Mouse (Mus musculus) cerebellum, adult 8-10 months (tissue): ENCODE measurements at regions not wholly inside any gene's neighbourhood (a gene's known extent, or its start where the extent isn't known, plus 50 kb on each side); places are given as distances from the start of the nearest gene placed in this dataset.

Experiments used
- DNase-seq: peaks from one replicate; pipeline ENCODE4 v3.0.0; 2022

GRCm38 (mm10) chr3:41472586-41472985 lies 82.9 kb upstream of the Jade1 start:
- DNase-seq: no peak

DNA sequence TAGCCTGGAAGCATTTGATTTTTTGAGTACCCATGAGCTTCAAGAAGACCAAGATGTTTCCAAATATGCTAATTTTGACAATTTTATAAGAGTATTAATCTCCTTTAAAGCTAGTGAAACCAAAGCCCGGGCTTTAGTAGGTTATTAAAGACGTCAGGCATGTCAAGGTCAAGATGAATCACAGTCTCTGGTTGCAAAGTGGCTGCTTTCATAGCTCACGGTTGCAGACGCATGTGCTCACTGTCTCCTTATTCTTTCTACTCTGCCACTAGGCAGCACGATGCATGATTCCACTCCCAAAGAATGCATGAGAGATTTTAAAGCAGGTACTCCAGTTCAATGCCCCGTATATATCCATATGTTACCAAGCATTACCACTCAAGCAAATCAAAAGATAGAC lies 86.4 kb upstream of the Jade1 start:
- DNase-seq: no peak

DNA sequence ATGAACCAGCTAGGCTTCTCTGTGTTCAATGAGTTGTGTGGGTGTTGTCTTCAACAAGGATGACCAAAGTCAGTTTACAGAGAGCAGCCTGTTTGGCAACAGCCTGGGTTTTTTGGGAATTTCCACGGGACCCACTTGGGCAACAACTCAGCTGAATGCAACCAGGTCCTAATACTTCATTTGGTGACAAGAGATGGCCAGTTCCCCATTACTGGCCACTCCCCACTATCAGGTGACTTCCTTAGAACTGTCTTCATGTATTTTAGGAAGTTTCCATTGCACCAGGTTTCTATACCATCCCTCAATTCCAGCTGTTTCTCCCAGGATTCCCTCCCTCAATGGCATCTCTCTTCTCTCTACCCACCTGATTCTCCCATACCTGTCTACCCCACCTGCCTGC lies 87.7 kb upstream of the Jade1 start:
- DNase-seq: no peak

DNA sequence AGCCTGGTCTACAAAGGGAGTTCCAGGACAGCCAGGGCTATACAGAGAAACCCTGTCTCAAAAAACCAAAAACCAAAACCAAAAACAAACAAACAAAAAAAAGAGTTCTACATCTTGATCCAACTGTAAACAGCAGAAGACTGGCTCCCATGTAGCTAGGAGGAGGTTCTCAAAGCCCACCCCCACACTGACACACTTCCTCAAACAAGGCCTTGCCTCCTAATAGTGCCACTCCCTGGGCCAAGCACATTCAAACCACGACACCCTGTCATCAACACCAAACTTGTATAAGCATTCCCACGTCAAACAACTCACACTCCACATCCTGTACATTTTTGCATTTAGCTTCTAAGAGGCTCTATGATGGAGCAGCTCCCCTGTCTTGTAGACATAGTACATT lies 89.6 kb upstream of the Jade1 start:
- no peak for DNase-seq

DNA sequence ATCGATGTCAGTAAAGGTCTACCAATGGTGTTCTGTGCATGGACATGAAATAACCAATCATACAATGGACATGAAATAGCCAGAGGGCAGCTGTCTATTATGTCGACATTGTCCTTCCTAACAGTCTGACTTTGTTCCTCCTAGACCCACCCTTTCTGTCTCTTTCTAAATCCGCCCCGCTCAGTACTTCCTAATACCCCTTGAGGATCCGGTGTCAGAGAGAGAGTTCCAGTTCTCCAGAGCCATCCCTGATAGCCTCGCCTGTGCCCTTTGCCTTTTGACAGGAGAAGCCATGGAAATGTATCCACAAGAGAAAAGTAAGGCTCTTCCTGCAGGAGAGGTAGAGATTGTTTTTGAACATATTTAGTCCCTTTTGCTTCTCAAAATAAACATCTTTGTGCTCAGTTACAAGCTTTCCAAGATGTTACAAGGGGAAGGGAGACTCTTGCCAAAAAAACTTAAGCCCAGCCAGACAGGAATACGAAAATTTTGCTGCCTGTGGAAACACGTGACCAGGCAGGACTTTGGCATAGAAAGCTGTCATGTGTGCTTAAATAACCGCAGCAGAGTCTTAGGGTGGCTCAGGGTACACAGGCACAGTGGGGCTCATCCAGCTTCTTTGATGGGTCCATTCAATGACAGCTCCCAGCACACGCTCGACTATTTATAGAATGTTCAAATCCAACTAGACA lies 92.4 kb upstream of the Jade1 start:
- DNase-seq: no peak

DNA sequence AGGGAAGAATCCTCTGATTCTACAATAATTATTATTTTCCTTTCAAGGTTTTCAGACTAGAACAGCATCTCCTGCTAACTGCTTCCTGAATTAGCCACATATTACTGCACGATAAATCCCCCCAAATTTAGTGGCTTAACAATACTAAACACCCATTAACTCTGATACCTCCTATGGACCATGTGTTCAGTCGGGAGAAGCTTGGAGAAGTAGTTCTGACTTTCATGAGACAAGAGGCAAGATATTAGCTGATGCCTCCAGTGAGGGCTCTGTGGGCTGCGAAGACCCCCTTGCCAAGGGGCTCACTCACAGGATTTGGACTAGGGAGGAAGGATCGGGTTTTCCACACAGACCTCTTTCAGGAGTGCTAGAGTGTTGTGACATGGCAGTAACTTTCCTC lies 95.4 kb upstream of the Jade1 start:
- DNase-seq: no peak

DNA sequence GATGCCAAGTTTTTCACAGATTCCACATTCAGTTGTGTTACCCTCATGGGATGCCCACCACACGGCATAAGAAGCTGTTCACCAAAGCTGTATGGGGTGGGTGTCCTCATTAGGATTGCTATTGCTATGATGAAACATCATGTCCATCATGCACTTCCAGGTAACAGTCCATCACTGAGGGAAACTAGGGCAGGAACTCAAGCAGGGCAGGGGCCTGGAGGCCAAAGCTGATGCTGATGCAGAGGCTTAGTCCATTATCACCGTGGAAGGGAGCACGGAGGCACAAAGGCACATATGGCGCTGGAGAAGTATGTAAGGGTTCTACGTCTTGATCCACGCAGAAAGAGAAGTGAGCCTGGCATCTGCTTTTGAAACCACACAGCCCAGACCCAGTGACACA lies 97.4 kb upstream of the Jade1 start:
- no peak for DNase-seq

DNA sequence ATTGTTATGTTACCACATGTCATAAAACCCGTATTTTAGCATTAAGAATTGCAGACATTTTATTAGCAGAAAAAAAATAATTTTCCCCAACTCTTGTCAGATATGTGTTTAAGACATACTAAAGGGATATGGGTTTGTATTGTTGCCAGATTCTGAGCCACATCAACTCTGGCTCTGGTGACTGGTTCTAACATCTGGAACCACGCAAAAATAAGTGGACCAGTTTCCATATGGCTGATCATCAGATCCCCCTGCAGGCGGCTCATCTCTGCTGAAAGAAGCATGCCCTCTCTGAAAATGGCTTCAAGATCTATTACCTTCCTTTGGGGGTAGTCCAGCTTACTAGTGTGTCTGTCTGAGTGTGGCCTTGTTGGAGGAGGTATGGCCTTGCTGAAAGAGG lies 102.0 kb upstream of the Jade1 start:
- no peak for DNase-seq

DNA sequence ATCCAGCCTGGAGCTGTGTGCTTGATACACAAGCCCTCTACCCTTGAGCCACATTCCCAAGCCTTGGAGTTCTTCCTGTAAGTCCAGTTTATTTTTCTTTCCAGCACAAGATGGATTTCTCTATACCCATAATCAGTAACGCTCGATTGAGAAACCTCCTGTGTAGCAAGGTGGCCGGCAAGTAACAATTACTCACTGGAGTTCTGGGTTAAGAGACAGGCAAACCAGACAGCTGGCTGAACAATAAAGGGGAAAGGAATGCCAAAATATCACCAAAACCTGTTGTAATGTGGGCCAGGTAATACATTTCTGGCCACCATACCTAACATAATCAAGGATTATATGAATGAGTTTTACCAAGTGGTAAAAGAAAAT lies 102.8 kb upstream of the Jade1 start:
- no peak for DNase-seq

DNA sequence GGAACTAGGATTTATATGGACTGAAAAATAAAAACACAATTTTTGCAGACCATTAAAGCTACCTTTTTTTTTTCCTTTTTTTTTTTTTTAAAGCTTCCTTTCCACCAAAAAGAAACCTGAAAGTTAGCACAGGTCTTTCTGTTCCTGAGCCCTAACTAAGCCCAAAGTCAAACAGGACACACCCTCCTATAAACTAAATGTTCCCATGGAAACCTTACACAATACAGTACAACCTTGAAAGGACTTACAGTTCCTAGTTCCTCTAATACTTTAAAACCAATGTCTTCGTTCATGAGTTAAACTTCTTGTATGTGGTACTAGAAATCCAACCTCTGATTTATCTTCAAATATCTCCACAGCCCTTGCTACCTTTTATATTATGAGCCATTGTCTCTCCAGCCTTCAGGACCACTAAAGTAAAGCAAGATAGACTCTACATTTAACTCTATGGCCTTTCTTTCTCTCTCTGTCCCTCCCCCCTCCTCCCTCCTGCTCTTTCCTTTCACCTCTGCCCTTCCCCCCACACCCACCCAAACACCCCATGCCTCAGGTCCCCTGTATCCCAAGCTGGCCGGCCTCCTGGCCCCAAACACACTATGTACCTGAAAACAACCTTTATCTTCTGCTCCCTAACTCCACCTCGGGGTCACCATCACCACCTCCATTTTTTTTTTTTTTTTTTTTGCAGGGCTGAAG lies 103.4 kb upstream of the Jade1 start:
- DNase-seq: no peak

DNA sequence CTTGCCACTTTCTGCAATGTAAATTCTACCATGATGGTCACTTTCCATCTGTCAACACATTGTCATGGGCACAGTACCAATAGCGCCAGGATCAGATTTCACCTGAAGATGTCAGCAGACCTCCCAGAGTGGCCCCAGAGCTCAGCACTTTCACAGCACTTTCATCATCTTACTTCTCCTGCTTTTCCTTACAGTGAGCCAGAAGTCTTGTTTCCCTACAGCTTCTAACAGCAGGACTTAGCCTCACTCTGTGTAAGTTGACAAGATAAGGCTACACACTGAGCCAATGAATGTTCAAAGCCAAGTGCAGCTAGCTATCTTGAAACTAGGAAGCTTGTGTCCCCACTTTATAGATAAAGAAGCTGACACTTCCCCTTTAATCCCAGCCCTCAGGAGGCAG lies 104.8 kb upstream of the Jade1 start:
- DNase-seq: no peak

DNA sequence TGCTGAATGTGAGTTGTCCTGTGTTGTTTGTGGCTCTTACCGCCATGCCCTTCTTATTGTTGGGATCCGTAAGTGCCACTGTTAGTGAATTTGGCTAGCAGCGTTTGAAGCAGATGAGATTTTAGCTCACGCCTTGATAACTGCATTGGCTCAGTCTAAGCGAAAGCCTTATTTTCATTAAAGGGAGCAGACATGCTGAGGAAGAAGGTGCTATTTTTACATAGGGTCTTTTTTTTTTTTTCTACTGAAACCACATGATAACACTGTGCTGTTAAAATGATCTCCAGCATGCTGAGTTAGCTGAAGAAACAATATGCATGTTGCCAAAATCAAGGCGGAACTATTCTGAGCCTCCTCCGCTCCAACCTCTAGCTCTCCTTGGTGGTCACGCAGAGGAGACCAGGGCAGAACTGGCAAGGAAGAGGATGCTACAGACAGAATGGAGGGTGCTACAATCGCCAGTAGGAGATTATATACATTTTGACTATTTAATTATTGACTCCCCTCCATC lies 111.2 kb upstream of the Jade1 start:
- DNase-seq: no peak

GRCm38 (mm10) chr3:41436238-41436637 lies 119.3 kb upstream of the Jade1 start:
- no peak for DNase-seq

GRCm38 (mm10) chr3:41433106-41433505 lies 122.4 kb upstream of the Jade1 start:
- no peak for DNase-seq

DNA sequence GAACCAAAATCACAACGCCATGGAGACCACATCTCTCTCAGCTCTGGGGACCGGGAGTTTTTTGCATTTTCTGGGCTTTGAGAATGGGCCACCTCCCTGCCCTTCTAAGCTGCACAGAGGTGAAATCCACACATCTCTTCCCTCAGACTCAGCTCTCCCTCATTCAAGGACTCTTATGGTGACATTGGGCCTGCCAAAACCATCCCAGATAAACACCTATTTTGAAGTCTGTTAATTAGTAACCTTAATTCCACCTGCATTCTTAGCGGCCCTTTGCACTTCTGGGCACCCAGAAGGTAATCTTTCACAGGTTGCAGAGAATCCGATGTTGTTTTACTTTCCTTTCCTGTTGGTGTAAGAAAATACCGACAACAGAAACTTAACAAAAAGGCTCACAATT lies 123.2 kb upstream of the Jade1 start:
- no peak for DNase-seq

DNA sequence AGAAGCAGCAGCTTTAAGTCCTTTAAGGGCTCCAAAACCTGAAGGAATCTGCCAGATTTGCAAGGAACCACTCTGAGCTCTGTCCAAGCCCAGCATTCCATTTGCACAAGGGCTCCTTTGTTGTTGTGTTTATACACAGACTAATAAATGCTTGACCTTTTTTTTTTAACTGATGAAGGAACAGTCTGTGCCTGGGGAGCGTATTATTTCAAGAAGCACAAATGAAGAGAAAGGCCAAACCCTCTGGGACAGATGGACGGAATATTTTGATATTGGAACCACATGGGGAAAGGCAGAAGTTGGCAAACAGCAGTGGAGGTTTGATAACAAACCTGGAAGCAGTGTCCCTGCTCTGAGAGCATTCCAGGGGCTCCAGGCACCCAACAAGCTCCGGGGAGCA lies 125.3 kb upstream of the Jade1 start:
- DNase-seq: no peak

DNA sequence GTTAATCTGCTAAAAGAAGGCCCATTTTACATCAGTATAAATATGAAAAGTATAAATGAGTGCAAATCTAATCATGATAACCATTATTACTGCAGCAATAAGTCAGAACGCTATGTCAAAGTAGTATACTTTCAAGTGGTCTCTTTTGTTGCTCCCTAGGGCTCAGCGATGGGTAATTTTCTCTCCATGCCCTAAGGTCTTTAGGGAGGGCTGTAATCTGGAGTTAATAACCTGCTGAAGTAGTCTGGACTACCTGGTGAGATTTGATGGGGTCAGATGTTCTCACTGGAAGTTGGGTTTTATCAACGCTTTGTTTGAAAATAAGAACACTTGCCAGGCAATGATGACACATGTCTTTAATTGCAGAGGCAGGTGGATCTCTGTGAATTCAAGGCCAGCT lies 128.6 kb upstream of the Jade1 start:
- no peak for DNase-seq

DNA sequence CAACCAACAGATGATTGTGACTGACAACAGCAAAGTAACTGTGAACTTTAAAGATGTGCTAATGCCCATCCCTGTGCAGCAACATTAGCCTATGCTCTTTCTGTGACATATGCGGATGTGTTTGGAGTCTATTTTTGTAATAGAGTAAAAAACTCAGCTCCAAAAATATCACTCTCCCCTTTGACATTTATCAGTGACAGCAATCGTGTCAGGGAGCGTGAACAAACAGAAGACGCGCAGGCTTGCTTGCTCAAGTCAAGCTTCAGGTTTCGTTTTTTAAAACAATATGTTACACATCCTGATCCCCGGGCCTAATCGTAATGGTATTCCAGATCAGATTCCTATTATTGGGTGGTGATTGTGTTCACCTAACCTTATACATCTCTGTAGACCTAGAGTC lies 129.7 kb upstream of the Jade1 start:
- DNase-seq: no peak

DNA sequence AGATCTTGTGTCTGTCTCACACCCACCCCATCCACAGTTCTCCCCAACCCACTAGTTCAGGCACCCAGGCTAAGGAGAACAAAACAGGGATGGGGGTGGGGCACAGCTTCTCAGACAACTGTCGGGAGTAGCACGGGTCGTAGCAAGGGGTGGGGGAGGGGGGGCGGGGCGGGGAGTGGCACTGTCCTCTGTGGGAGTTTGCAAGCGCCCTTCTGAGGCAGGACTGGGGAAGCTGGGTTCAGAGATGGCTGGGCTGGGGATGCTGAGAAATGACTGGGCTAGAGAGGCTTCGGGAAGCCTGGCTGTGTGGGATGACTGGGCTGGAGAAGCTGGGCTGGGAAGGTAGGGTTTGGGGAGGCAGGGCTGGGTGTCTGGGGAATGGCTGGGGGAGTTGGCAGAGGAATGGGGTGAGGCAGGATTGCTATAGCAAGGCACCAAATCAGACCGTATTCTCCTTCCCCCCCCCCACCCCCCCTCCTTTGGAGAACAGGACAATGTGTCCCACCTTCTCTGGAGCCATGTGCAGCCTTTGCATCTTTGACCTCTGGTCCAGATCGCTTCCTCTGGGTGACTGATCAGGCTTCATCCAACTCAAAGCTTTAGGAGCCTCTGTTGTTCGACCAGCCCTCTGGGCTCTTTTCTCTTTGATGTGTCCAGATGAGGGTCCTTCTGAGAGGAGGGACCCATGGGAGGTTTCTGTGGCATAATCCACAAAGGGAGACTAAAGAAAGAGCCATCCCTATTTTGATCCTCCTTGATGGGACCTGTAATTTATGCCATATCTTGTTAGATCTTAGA lies 131.2 kb upstream of the Jade1 start:
- no peak for DNase-seq

- DNase-seq: no peak
Measured at GRCm38 (mm10) chr3:41423630-41424029, 131.9 kb upstream of the Jade1 start.

DNA sequence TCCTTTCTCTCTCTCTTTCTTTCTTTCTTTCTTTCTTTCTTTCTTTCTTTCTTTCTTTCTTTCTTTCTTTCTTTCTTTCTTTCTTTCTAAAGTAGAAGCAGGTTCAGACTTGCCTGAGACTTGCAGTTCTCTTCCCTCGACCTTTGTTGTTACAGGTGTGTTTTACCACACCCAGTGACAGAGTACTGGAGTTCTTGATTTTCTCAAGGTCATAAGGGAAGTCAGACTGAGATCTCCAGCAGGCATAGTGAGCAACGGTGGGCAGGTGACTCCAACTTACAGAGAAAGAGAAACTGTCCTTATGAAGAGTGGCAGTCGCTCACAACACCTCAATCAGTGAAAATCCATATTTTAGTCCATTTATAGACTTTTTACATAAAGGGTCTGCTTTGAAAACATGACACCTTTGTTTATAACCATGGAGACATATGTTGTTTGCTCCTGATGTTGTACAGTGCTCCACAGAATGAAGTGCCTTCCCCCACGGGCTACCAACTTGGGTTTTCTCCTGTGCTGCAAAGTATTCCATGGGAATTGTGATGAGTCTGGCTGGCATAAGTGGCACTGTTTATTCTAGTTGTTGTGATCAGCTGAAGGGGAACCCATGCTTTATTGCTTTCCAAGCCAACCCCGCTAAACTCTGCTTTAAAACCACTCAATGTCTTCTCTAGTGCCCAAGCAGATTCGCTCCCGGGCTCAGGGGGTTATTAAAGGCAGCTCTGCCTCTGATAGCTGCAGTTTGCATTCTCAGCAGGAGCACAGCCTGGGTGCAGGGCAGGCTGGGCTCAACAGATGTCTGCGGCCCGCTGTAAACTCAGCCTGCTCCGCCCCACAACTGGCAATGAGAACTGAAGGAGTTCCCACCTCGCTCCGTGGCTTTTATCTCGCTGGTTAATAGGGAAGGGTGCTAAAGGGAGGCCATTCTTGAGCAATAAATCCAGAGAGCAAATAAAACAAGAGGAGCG lies 132.6 kb upstream of the Jade1 start:
- DNase-seq: no peak

GRCm38 (mm10) chr3:41413771-41414170 lies 141.8 kb upstream of the Jade1 start:
- DNase-seq: no peak

- no peak for DNase-seq
Measured at GRCm38 (mm10) chr3:41412698-41413097, 142.8 kb upstream of the Jade1 start.
